Mouse (Mus musculus) neural tube, embryonic 11.5 days (tissue): ENCODE data around the gene Pidd1. TPM values are rescaled to one million over a fixed set of nuclear protein-coding genes. Genes with fewer than 3 reads are reported as not detected.

ENCODE experiments used
- ATAC-seq: fragments of 200-750 bp; cut with Nextera tagmentation; 2 replicates; pipeline ENCODE4 v1.8.0; 2017; ENCODE audit warnings: moderate number of reproducible peaks, mild to moderate bottlenecking, moderate TSS enrichment, moderate library complexity; ENCODE audit not compliant: insufficient read depth, low FRiP score, low TSS enrichment
- DNase-seq: peaks from one replicate; pipeline ENCODE4 v3.0.0-alpha.2; 2015; ENCODE audit warnings: low spot score
- H3K27ac ChIP-seq: fragments of 300-500 bp; sonication (generic); 2 replicates; pipeline ENCODE4 v1.5.1; 2014; ENCODE audit warnings: low read depth, mild to moderate bottlenecking, low read length
- H3K27me3 ChIP-seq: fragments of 300-500 bp; sonication (generic); 2 replicates; pipeline ENCODE4 v1.6.1; 2014; ENCODE audit warnings: mild to moderate bottlenecking, low read length, mixed read lengths; ENCODE audit not compliant: control insufficient read depth, insufficient read depth
- H3K36me3 ChIP-seq: fragments of 300-500 bp; sonication (generic); 2 replicates; pipeline ENCODE4 v1.6.1; 2014; ENCODE audit warnings: mild to moderate bottlenecking, low read length, moderate library complexity, mixed read lengths; ENCODE audit not compliant: control insufficient read depth, insufficient read depth
- H3K4me1 ChIP-seq: fragments of 300-500 bp; sonication (generic); 2 replicates; pipeline ENCODE4 v1.6.1; 2014; ENCODE audit warnings: low read length, mixed read lengths; ENCODE audit not compliant: control insufficient read depth, insufficient read depth
- H3K4me2 ChIP-seq: fragments of 300-500 bp; sonication (generic); 2 replicates; pipeline ENCODE4 v1.6.1; 2014; ENCODE audit warnings: low read depth, mild to moderate bottlenecking, moderate library complexity
- H3K4me3 ChIP-seq: fragments of 300-500 bp; sonication (generic); 2 replicates; pipeline ENCODE4 v1.5.1; 2014; ENCODE audit warnings: low read depth, low read length
- H3K9ac ChIP-seq: fragments of 300-500 bp; sonication (generic); 2 replicates; pipeline ENCODE4 v1.6.1; 2014; ENCODE audit warnings: mild to moderate bottlenecking, low read length
- H3K9me3 ChIP-seq: fragments of 300-500 bp; sonication (generic); 2 replicates; pipeline ENCODE4 v1.6.1; 2016; ENCODE audit warnings: low read length; ENCODE audit not compliant: control insufficient read depth
- WGBS: fragments of 180-500 bp; shearing (Covaris S2); extraction: QIAGEN DNeasy Blood & Tissue Kit; methylation state at CpG from one replicate; pipeline ENCODE4 v1.1.7; 2014; 5-methylcytosine and 5-hydroxymethylcytosine counted together
- polyA plus RNA-seq: library from polyadenylated mRNA; unstranded; fragments of >200 nt; fragmentation: Nextera tagmentation; extraction: Ambion mirVana; gene quantifications from 2 replicates; pipeline ENCODE4 v1.2.1, GENCODE M21; 2014

Pidd1 gene
- polyA plus RNA-seq, 1 experiment from 2014 or later = 9.5 TPM

GRCm38 (mm10) chr7:141457986-141458660 is 14.3 kb upstream of the Pidd1 start:
- Histone ChIP-seq H3K27me3 (peaks cover 35% of the 10 kb centered on the region), H3K4me1 (peaks cover 11% of the 10 kb centered on the region), H3K9me3 (no peaks in the 10 kb centered on the region), H3K9ac (no peak overlapping the region), H3K27ac (no peak overlapping the region), H3K4me2 (no peak overlapping the region), H3K36me3 (no peaks in the 10 kb centered on the region), H3K4me3 (no peak overlapping the region)
- peak; percentile 46 for DNase-seq
- ATAC-seq = no peak
- WGBS = 81% methylated on average over 15 of the region's 15 CpGs

DNA sequence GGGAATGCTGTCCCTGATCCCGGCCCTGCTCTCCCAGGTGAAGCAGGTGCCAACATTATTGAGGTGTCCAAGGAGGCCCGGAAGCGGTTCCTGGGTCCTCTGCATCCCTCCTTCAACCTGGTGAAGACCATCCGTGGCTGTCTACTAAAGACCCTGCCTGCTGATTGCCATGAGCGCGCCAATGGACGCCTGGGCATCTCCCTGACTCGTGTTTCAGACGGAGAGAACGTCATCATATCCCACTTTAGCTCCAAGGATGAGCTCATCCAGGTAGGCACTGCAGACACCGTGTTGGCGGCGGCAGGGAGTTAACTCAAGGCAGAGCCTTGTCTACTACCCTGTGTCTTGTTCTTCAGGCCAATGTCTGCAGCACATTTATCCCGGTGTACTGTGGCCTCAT is 13.4 kb upstream of the Pidd1 start:
- H3K27me3 ChIP-seq = peaks cover 26% of the 10 kb centered on the region
- no peak for DNase-seq
- no peak overlapping the region for H3K4me2 ChIP-seq
- ATAC-seq = no peak
- WGBS = 92% methylated on average over 14 of the region's 14 CpGs
- no peaks in the 10 kb centered on the region for H3K36me3 ChIP-seq
- H3K27ac ChIP-seq = no peak overlapping the region
- no peak overlapping the region for H3K9ac ChIP-seq
- peaks cover 11% of the 10 kb centered on the region for H3K4me1 ChIP-seq
- H3K4me3 ChIP-seq = no peak overlapping the region
- no peaks in the 10 kb centered on the region for H3K9me3 ChIP-seq

- no peak overlapping the region for H3K4me3 ChIP-seq
- H3K4me2 ChIP-seq = no peak overlapping the region
- H3K27me3 ChIP-seq = peaks cover 21% of the 10 kb centered on the region
Observed at GRCm38 (mm10) chr7:141456739-141457138, 12.9 kb upstream of the Pidd1 start.

GRCm38 (mm10) chr7:141455610-141456314 is 11.9 kb upstream of the Pidd1 start:
- no peaks in the 10 kb centered on the region for H3K9me3 ChIP-seq
- peak; percentile 47 for DNase-seq
- 2% methylated on average over 23 of the region's 23 CpGs for WGBS

More at GRCm38 (mm10) chr7:141456739-141457138, 12.9 kb upstream of the Pidd1 start:
- Histone ChIP-seq H3K27ac (no peak overlapping the region), H3K9ac (no peak overlapping the region), H3K36me3 (peaks cover 2% of the 10 kb centered on the region; the same call in 1 of the 2 replicates), H3K9me3 (no peaks in the 10 kb centered on the region), H3K4me1 (peaks cover 7% of the 10 kb centered on the region)
- ATAC-seq (no peak), DNase-seq (no peak)
- 93% methylated on average over 6 of the region's 6 CpGs for WGBS

GRCm38 (mm10) chr7:141454967-141455551 is 11.2 kb upstream of the Pidd1 start, which contains the start of gene Pnpla2:
Pnpla2 (plus strand) TSS chr7:141455198.
- Histone ChIP-seq H3K9ac (peak within 1 kb of the TSS; percentile 62), H3K36me3 (peaks cover 5% of the 10 kb centered on the region), H3K27me3 (peaks cover 4% of the 10 kb centered on the region; the same call in 1 of the 2 replicates), H3K4me3 (peak within 1 kb of the TSS; percentile 46), H3K27ac (peak within 1 kb of the TSS; percentile 67; the same call in 1 of the 2 replicates), H3K4me2 (peak within 1 kb of the TSS; percentile 66), H3K9me3 (no peaks in the 10 kb centered on the region), H3K4me1 (peaks cover 6% of the 10 kb centered on the region)
- under 1% methylated on average over 45 of the region's 45 CpGs for WGBS
- DNase-seq = peak; percentile 92
- peak; percentile 80 for ATAC-seq

More at GRCm38 (mm10) chr7:141455610-141456314, 11.9 kb upstream of the Pidd1 start:
- H3K27ac ChIP-seq = peak overlapping the region; percentile 67; the same call in 1 of the 2 replicates
- H3K36me3 ChIP-seq = peaks cover 5% of the 10 kb centered on the region
- H3K4me2 ChIP-seq = peak overlapping the region; percentile 66
- peaks cover 6% of the 10 kb centered on the region for H3K4me1 ChIP-seq
- peak overlapping the region; percentile 62 for H3K9ac ChIP-seq
- H3K4me3 ChIP-seq = peak overlapping the region; percentile 46
- peaks cover 11% of the 10 kb centered on the region for H3K27me3 ChIP-seq
- peak; percentile 17; the same call in 1 of the 2 replicates for ATAC-seq

DNA sequence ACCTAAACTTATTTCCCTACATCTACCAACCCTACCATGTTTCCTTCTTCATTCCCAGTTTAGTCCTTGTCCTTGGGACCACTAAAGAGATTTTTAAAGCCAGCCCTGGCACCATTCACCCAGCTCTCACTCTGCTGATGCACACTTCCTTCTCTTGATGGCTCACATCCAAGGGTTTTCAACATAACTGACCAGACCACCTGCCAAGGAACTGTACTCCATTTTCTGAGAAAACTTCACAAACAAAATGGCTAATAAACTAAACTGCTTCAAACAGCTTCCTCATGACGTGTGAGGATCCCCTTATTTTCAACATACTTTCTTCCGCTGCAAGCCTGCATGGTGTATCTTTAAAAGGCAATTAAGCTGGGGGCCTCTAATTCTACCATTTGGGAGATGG is 9.8 kb upstream of the Pidd1 start:
- Histone ChIP-seq H3K9ac (no peak overlapping the region), H3K36me3 (peaks cover 9% of the 10 kb centered on the region), H3K27ac (no peak overlapping the region), H3K4me2 (no peak overlapping the region), H3K4me1 (peaks cover 9% of the 10 kb centered on the region), H3K27me3 (no peaks in the 10 kb centered on the region), H3K4me3 (no peak overlapping the region), H3K9me3 (no peaks in the 10 kb centered on the region)
- ATAC-seq = no peak
- DNase-seq = no peak
- 79% methylated on average over 2 of the region's 2 CpGs for WGBS

DNA sequence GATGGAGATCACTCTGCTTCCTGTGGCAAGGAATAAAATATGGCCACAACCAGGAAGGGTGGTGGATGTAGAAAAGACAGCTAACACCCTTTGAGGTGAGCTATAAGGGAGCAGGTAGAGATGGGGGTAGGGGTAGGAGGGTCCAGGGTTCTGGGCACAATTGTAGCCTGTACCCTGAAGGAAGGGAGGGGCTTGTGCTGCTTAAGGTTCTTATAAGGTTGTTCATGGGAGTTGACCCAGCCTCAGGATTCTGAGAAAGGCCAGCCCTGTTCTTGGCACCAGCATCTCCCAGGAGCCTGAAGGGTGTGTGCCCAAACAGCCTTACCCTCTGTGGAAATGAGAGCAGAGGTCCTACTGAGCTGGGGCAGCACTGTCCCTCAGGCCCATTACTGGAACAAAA is 8.1 kb upstream of the Pidd1 start:
- no peak overlapping the region for H3K4me3 ChIP-seq
- peaks cover 11% of the 10 kb centered on the region for H3K36me3 ChIP-seq
- no peaks in the 10 kb centered on the region for H3K9me3 ChIP-seq
- H3K9ac ChIP-seq = no peak overlapping the region
- peaks cover 15% of the 10 kb centered on the region for H3K4me1 ChIP-seq
- H3K27ac ChIP-seq = no peak overlapping the region
- no peak overlapping the region for H3K4me2 ChIP-seq
- ATAC-seq = no peak
- H3K27me3 ChIP-seq = no peaks in the 10 kb centered on the region
- no peak for DNase-seq

DNA sequence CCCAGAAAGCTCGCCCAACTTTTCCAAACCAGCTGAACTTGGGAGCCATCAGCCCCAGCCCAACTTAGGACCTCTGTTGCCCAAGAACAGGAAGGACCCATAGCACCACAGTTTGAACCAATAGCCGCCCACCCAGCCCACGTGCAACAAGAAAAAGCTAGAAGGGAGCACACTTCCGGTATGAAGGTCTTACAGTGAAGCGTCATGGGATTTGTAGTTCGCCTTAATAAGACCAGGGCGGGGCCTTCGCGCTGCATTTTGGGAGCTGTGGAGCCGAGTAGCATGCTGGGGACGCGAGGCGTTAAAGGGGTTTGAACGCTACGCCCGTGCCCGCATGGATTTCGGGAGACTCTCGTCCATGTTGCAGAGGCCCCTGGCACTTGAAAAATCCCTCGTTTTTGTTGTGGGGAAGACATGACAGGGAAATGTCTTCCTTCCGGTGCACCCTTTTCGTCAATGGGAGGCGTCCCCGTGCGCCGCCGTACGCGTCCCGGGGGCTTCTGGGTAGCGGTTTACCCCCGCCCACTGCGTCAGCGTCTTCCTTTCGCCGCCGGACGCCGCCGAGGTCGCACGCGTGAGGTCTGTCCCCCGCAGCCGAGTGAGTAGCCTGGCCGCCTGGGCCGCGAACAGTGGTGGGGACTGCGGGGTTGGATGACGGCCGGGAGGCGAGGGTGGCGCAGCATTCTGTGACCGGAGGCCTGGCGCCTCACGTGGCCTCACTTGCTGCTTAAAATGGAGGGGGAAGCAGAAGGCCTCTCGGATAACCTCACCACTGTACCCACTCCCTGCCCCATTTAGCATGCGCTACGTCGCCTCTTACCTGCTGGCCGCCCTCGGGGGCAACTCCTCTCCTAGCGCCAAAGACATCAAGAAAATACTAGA is 3.5 kb upstream of the Pidd1 start, which contains the start of gene Rplp2:
Rplp2 (plus strand) TSS at position 261 of the 882 bp plus-strand sequence.
- under 1% methylated on average over 63 of the region's 63 CpGs for WGBS
- Histone ChIP-seq H3K4me3 (peak within 1 kb of the TSS; percentile 85), H3K27me3 (no peaks in the 10 kb centered on the region), H3K4me1 (peaks cover 19% of the 10 kb centered on the region), H3K4me2 (peak within 1 kb of the TSS; percentile 79), H3K27ac (peak within 1 kb of the TSS; percentile 77), H3K9ac (peak within 1 kb of the TSS; percentile 85), H3K36me3 (peaks cover 11% of the 10 kb centered on the region), H3K9me3 (no peaks in the 10 kb centered on the region)
- ATAC-seq (peak; percentile 89), DNase-seq (peak; percentile 94)
